Mouse (Mus musculus): ENCODE measurements around the gene Cela2a.
A peak's percentile ranks its signal among the peaks of the same experiment; 100 is the strongest.

Cela2a gene

GRCm38 (mm10) chr4:141826060-141826459, at the start of gene Cela2a:
Cela2a (minus strand) TSS chr4:141826160.
- DNase-seq = no peak

- no peak for DNase-seq
Observed at GRCm38 (mm10) chr4:141875481-141876108, 49.6 kb upstream of the Cela2a start.

DNA sequence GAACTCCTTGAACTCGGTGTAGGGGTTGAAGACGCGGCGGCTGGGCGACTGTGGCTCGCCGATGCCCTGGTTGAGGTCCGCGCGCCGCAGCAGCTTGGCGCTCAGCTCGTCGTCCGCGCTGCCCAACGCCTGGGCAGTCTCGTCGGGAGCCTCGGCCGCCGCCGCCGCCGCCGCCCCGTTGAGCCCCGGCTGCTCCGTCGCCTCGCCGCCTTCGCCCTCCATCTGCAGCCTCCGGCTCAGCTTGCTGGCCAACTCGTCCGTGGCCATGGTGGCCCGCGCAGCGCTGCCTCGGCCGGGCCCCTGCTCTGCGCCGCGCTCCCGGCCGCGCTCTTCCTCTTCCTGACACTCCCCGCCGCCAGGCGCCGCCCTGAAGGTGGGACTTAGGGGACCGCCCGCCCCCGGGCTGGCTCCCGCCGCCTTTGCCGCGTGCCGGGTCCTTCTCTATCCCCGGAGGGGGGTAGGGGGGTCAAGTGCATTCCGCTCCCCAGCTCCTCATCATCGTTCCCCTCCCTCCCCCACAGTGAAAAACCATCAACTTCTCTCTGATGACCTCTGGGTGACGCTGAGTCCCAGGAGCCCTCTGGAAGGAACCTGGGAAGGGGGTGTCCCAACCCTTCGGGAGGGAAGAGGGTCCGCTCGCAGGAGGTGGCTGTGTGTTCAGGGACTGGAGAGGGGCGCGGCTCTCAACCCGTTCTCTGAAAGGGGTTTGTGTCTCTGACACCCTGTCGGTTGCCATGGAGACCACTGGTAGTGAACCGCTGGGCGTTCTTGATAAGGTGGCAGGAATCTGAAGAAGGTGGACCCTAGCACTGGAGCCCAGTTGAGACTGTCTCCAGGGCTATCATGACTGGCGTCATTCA, 48.9 kb upstream of the Cela2a start, which contains the start of gene Efhd2:
Efhd2 (minus strand) TSS at position 320 of the 860 bp plus-strand sequence.
- peak; percentile 67 to 80 for DNase-seq

DNA sequence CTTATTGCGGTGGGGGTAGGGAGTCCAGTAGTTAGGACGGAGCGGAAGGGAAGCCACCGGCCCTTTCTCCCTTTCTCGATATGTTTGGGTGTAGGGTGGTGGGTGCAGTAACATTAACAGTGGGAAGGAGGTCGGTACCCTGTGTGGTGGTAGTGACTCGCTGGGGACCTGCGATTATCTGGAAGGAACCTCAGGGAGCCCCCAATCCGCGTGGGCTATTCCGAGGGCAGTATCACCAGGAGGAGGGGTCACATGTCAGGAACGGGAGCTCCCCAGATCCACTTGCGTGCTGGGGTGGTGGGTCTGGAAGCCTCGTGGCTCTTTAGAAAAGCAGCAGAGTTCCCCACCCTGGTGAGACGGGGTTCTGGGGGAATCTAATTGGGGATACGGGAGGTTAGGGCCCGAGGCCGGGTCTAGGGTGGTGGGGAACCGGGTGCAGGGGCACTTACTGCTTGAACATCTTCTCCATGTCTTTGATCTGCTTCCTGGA, 48.2 kb upstream of the Cela2a start:
- DNase-seq = no peak

- DNase-seq = no peak
Observed at GRCm38 (mm10) chr4:141872977-141873376, 47.0 kb upstream of the Cela2a start.

DNA sequence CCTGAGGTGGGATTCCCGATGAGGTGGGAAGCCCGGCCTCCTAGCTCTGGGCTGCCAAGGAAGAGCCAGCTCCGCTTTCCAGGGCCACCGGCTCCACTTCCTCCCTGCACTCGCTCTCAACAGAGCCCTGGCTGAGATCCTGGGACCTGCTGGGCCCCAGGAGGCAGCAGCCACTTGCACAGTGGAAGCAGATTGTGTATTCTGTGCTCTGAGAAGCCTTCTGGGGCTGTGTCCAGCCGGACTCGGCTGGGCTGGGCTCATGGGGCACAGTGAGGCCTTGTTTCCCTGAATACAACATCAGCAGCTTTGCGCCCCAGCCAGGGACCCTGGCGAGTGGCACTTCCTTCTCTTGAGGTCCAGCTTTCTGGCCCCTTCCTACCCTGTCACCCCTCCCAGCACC, 45.9 kb upstream of the Cela2a start:
- DNase-seq = peak; percentile 60 to 69

DNA sequence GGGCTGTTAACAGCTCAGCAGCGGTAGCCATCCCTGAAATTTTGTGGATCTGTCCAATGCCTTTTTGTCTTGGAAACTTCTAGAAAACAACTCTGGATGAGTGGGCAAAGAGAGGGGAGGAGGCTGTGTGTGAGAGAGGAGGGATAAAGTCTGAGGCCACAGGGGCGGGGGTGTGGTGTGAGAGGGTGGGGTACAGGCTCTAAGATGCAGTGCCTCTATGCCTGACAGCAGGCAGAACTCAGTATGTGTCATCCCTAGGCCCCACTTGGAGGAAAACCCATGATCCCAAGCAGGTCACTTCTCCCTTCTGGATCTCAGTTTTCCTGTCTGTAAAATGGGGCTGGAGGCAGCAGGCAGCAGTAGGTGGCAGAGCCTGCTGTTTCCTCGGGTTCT, 45.4 kb upstream of the Cela2a start:
- DNase-seq = no peak

DNA sequence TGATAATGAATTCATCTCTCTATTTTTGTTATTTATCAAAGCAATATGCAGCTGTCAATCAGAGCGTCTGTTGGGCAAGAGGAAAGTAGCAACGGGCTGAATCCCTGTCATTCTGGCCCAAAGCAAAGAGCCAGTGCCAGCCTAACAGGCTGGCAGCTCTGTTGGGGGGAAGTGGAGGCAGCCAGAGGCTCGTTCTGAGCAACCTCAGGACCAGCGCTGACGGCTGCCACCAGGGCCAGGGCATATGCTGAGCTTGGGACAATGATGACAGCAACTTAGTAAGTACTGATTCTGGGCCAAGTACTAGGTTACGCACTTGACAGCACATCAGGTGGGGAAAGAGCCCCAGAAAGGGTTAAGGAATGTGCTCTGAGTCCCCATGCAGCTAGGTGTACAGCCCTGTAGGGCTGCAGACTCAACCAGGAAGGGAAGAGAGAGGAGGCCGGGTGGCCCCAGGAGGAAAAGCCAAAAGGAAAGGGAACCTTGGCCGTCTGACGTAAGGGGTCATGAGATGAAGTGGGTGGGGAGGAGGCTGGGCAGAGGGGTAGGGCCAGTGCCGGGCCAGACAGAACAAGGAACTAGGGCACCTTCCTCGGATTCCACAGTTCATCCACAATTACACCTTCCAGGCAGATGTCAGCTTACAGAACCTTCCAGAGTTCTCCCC, 44.8 kb upstream of the Cela2a start:
- peak; percentile 50 to 58 for DNase-seq

- no peak for DNase-seq
Observed at GRCm38 (mm10) chr4:141869436-141870215, 43.7 kb upstream of the Cela2a start.

DNA sequence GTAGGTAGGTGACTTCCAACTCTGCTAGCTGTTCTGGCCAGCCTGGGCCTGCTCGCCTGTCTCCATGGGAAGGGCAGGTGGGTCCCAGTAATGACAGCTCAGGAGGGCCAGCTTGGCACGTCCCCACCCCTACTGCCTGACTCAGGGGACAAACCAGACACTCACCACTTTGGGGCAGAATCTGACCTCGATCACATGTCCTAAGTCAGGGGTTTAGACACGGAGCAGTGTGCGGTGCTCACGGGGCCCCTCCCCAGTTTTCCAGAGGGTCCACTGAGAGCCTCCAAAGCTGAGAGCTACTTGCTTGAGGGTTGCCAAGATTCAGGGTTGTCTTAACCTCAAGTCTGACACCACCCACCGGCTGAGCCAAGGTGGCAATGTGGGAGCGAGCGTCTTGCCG, 42.1 kb upstream of the Cela2a start:
- no peak for DNase-seq

GRCm38 (mm10) chr4:141867498-141867897, 41.5 kb upstream of the Cela2a start:
- DNase-seq = peak in 1 of 2 experiments; percentile 62

GRCm38 (mm10) chr4:141866933-141867490, 41.1 kb upstream of the Cela2a start:
- DNase-seq = no peak

DNA sequence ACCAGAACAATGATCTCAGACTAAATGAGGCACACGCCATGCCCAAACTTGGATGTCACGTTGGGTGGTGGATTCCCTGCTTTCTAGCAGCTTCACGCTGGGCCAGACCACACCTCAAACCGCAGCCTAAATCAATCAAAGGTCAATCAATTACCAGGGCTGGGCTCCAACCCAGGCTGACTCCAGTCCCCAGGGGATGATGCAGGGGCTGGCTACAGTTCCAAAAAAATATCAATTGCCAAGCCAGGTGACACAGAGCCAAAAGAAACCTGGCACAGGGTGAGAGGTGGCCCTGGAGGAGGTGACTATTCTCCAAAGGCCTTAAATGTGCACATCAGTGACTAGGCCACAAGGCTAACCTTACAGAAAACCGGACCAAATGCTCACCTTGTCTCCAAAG, 39.6 kb upstream of the Cela2a start:
- no peak for DNase-seq

DNA sequence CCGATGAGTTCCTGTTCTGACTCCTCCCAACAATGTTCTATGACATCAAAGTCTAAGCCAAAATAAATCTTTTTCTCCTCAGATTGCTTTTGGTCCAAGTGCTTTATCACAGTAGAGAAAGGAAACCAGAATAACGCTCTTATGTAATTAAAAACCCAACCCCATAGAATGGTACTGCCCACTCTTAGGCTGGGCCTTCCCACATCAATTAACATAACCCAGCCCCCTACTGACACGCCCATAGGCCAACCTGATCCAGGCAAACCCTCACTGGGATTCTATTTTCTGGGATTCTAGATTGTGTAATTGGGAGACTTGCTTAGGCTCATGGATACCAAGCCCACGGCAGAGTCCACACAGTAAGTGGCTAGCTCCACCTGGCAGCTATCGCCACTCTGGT, 39.0 kb upstream of the Cela2a start:
- DNase-seq = no peak

DNA sequence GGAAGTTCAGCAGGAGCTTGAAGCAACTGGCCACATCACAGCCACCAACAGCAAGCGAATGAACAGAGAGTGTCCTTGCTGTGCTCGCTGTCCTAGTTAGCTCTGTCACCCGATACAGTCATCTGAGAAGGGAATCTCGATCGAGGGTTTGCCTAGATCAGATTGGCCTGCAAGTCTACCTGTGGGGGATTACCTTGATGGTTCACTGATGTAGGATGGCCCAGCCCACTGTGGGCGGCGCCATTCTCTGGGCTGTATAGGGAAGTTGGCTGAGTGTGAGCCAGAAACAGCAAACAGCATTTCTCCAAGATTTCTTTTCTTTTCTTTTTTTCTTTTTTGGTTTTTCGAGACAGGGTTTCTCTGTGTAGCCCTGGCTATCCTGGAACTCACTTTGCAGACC, 38.5 kb upstream of the Cela2a start:
- no peak for DNase-seq

DNA sequence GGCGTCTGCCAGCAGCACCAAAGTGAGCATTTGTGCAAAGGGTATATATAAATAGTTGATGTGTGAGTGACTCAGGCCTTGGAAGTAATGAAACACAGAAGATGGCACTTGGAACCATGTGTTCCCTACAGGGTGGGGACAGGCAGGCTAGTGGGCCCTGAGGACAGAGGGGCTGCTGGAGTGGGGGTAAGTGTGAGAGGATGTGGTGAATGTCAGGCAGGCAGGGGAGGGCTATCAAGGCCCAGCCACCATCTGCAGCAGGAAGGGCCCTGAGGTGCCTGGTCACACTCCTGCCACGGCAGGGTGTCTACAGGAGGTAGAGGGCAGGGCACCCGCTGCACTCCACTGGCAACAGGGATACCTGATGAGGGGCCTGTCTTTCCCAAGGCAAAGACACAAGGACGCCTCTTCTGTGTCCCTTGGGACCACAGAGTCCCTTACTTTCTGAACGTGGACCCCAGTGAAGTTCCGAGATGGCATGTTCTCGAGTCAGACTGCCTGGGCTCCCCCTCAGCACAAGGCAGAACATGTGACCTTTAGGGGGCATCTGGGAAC, 37.8 kb upstream of the Cela2a start:
- DNase-seq = no peak

GRCm38 (mm10) chr4:141862867-141863266, 36.9 kb upstream of the Cela2a start:
- DNase-seq = no peak

DNA sequence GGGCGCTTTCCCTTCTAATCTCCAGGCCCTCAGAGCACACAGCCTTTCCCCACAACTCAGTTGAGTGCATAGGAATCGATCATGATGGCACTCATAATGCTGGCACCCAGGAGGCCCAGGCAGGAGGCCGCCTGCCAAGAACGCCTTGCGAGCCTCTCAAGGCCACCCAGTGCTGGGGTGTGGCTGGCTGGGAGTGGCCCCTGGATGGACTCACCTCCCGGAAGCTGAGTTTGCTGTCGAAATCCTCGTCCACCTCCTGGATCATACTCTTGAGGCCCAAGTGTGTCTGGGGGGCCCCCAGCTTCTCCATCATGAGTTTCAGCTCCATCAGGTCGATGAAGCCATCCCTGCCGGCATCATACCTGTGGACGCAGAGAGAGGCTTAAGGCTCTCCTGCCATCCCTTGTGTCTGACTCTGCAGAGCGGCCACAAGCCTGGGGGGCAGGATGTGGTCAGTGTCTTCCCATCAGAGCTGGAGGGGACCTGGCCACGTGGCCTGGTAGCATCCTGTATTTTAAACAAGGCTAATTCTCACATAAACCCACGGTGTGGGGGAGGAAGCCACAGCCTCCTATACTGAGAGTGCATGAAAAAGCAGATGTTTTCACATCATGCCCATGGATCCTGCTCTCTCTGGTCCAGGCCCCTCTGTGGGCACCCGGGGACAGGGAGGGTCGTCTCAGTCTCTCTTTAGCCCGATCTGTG, 35.8 kb upstream of the Cela2a start:
- DNase-seq = no peak

DNA sequence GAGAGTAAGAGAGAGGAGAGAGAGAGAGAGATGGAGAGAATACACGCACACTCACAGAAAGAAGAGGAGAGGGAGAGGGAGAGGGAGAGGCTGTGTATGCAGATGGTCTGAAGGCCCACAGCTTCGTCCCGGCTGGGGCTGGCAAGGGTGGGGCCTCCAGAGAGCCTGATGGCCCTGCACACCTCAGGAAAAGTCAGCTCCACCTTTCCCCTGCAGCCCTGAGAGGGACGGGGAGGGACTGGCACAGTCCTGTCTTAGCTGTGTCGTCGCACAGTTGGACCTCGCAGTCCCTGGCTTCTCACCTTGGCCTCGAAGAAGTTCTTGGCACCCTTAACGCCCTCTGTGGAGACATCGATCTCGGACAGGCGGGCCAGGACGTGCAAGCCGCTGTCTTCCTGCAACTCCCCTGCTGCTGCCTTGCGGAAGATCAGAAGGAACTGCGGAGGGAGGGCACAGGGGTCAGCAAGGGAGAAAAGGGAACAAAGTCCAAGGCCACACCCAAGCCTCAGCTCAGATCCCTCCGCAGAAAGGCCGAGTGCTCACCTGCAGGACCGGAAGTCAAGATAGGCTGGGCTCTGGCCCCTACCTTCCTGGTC, 34.4 kb upstream of the Cela2a start:
- no peak for DNase-seq

GRCm38 (mm10) chr4:141859351-141859750, 33.4 kb upstream of the Cela2a start:
- DNase-seq = no peak

DNA sequence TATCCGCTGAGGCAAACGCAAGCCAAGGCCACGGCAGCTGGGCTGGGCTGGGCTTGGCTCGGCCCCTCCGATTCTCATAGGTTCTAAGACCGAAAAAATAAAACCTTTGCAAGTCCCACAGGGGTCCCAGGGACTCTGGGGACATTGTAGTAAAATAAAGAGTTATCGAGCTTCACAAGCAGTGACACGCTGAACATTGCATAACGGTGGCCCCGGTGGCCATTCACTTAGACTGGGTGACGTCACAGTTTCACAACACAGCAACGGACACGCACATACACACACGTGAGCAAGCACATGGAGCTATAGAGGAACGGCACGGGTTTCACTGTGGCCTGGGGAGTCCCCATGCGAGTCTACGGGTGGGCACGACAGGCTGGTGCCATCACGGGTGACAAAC, 32.5 kb upstream of the Cela2a start:
- no peak for DNase-seq

Measured in cerebellum, postnatal 36 days (tissue).